Mouse (Mus musculus) ES-Bruce4 (cell line): ENCODE measurements around the gene Myof.

ENCODE experiments used
- CTCF ChIP-seq: IDR thresholded peaks from one replicate; pipeline ENCODE4 v1.8.1; 2011; ENCODE audit warnings: low read depth, low read length
- POLR2A ChIP-seq: IDR thresholded peaks from one replicate; pipeline ENCODE4 v1.8.1; 2011; ENCODE audit warnings: low read length; ENCODE audit not compliant: insufficient read depth

DNA sequence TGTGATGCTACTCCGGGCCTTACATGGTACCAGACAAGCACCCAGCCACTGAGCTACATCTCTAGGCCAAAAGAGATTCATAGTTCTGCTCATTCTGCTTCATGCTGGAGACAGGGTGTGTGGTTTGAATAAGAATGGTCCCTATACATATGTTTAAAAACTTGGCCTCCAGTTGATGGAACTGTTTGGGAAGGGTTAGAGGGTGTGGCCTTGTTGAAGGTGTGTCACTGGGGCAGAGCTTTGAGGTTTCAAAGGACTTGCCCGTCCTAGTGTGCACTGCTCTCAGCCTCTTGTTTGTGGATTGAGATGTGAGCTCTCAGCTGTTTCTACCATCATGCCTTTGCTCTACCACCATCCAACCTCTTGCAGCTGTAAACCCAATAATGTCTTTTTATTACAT, 43.4 kb downstream of the Myof start:
- TF ChIP-seq POLR2A (no peak), CTCF (no peak)
